Mouse (Mus musculus): Measurements from ENCODE around the gene Tbx20. TPM values are rescaled to one million over a fixed set of nuclear protein-coding genes. Genes with fewer than 3 reads are reported as not detected.

Tbx20 gene
- polyA plus RNA-seq, 1 experiment from 2014 or later, result 0.40 TPM

GRCm38 (mm10) chr9:24772431-24773120 is 1.5 kb downstream of the Tbx20 start:
- Histone ChIP-seq H3K36me3 (ENCODE audit: control insufficient read depth, insufficient read depth, low read length) (no peaks in the 10 kb centered on the region), H3K9me3 (ENCODE audit: control insufficient read depth, low read length) (no peaks in the 10 kb centered on the region), H3K4me3 (ENCODE audit: low read depth, low read length) (no peak overlapping the region), H3K4me1 (ENCODE audit: control insufficient read depth, insufficient read depth, low read length) (peaks cover 5% of the 10 kb centered on the region; the same call in 1 of the 2 replicates), H3K27ac (replicated peaks; ENCODE audit: low read depth, low read length) (no peak overlapping the region), H3K27me3 (replicated peaks; ENCODE audit: control insufficient read depth, insufficient read depth, low read length) (peaks cover 98% of the 10 kb centered on the region), H3K4me2 (ENCODE audit: low read depth, low read length) (no peak overlapping the region), H3K9ac (ENCODE audit: low read depth, low read length) (no peak overlapping the region)
- ATAC-seq (ENCODE audit: low read depth) (no peak), DNase-seq (ENCODE audit: low spot score) (no peak)
- 9% methylated on average over 9 of the region's 9 CpGs for WGBS

- Histone ChIP-seq H3K4me3 (ENCODE audit: low read depth, low read length) (no peak overlapping the region), H3K4me2 (ENCODE audit: low read depth, low read length) (no peak overlapping the region), H3K36me3 (ENCODE audit: control insufficient read depth, insufficient read depth, low read length) (no peaks in the 10 kb centered on the region), H3K9me3 (ENCODE audit: control insufficient read depth, low read length) (no peaks in the 10 kb centered on the region), H3K4me1 (ENCODE audit: control insufficient read depth, insufficient read depth, low read length) (peaks cover 5% of the 10 kb centered on the region; the same call in 1 of the 2 replicates), H3K9ac (ENCODE audit: low read depth, low read length) (no peak overlapping the region), H3K27me3 (replicated peaks; ENCODE audit: control insufficient read depth, insufficient read depth, low read length) (peaks cover 96% of the 10 kb centered on the region), H3K27ac (replicated peaks; ENCODE audit: low read depth, low read length) (no peak overlapping the region)
- WGBS, result 12% methylated on average over 4 of the region's 4 CpGs
- ATAC-seq (ENCODE audit: low read depth) (no peak), DNase-seq (ENCODE audit: low spot score) (no peak)
Measured at GRCm38 (mm10) chr9:24771713-24772112, 2.4 kb downstream of the Tbx20 start.

DNA sequence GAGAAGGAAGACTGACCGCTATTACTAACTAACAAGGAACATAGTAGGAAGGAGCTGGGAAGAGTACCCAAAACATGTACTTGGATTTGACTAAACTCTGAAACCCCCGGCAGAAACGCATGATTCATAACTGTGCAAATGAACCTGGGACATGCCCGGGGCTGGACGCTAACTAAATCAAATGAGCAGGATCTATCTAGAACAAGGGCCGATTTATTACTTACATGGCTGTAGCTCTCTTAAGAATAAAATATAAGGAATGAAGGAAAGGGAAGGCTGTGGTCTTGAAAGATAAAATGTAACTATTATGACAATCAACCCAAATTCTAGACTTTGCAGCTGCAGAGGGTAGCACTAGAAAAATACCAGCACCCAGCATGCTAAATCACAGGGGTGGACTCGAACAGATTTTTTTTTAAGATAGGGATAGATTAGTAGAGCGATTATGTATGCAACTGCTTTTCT is 3.1 kb downstream of the Tbx20 start:
- Histone ChIP-seq H3K4me2 (ENCODE audit: low read depth, low read length) (no peak overlapping the region), H3K4me3 (ENCODE audit: low read depth, low read length) (no peak overlapping the region; the same call in 1 of the 2 replicates)
- no peak for ATAC-seq (ENCODE audit: low read depth)

GRCm38 (mm10) chr9:24770149-24770940 is 3.8 kb downstream of the Tbx20 start:
- WGBS, result 1% methylated on average over 39 of the region's 41 CpGs
- H3K27me3 ChIP-seq (replicated peaks; ENCODE audit: control insufficient read depth, insufficient read depth, low read length), result peaks cover 92% of the 10 kb centered on the region
- H3K36me3 ChIP-seq (ENCODE audit: control insufficient read depth, insufficient read depth, low read length), result no peaks in the 10 kb centered on the region
- peak overlapping the region; percentile 25 for H3K4me3 ChIP-seq (ENCODE audit: low read depth, low read length)
- peak overlapping the region; percentile 45 for H3K4me2 ChIP-seq (ENCODE audit: low read depth, low read length)
- H3K9ac ChIP-seq (ENCODE audit: low read depth, low read length), result no peak overlapping the region
- H3K4me1 ChIP-seq (ENCODE audit: control insufficient read depth, insufficient read depth, low read length), result peaks cover 5% of the 10 kb centered on the region; the same call in 1 of the 2 replicates
- ATAC-seq (ENCODE audit: low read depth) (no peak), DNase-seq (ENCODE audit: low spot score) (no peak)
- no peaks in the 10 kb centered on the region for H3K9me3 ChIP-seq (ENCODE audit: control insufficient read depth, low read length)
- H3K27ac ChIP-seq (replicated peaks; ENCODE audit: low read depth, low read length), result no peak overlapping the region

More for the DNA sequence above, 3.1 kb downstream of the Tbx20 start:
- no peak for DNase-seq (ENCODE audit: low spot score)
- no peak overlapping the region for H3K27ac ChIP-seq (replicated peaks; ENCODE audit: low read depth, low read length)
- no peaks in the 10 kb centered on the region for H3K36me3 ChIP-seq (ENCODE audit: control insufficient read depth, insufficient read depth, low read length)
- H3K27me3 ChIP-seq (replicated peaks; ENCODE audit: control insufficient read depth, insufficient read depth, low read length), result peaks cover 93% of the 10 kb centered on the region
- H3K9me3 ChIP-seq (ENCODE audit: control insufficient read depth, low read length), result no peaks in the 10 kb centered on the region
- no peak overlapping the region for H3K9ac ChIP-seq (ENCODE audit: low read depth, low read length)
- 4% methylated on average over 8 of the region's 8 CpGs for WGBS
- H3K4me1 ChIP-seq (ENCODE audit: control insufficient read depth, insufficient read depth, low read length), result peaks cover 5% of the 10 kb centered on the region; the same call in 1 of the 2 replicates

- no peak for DNase-seq (ENCODE audit: low spot score)
- peaks cover 89% of the 10 kb centered on the region for H3K27me3 ChIP-seq (replicated peaks; ENCODE audit: control insufficient read depth, insufficient read depth, low read length)
- 7% methylated on average over 9 of the region's 9 CpGs for WGBS
- peaks cover 5% of the 10 kb centered on the region; the same call in 1 of the 2 replicates for H3K4me1 ChIP-seq (ENCODE audit: control insufficient read depth, insufficient read depth, low read length)
- no peaks in the 10 kb centered on the region for H3K9me3 ChIP-seq (ENCODE audit: control insufficient read depth, low read length)
- no peak overlapping the region for H3K27ac ChIP-seq (replicated peaks; ENCODE audit: low read depth, low read length)
- ATAC-seq (ENCODE audit: low read depth), result no peak
- no peak overlapping the region for H3K4me3 ChIP-seq (ENCODE audit: low read depth, low read length)
- H3K36me3 ChIP-seq (ENCODE audit: control insufficient read depth, insufficient read depth, low read length), result no peaks in the 10 kb centered on the region
- H3K9ac ChIP-seq (ENCODE audit: low read depth, low read length), result no peak overlapping the region
- no peak overlapping the region for H3K4me2 ChIP-seq (ENCODE audit: low read depth, low read length)
Measured at GRCm38 (mm10) chr9:24769611-24770010, 4.5 kb downstream of the Tbx20 start.

DNA sequence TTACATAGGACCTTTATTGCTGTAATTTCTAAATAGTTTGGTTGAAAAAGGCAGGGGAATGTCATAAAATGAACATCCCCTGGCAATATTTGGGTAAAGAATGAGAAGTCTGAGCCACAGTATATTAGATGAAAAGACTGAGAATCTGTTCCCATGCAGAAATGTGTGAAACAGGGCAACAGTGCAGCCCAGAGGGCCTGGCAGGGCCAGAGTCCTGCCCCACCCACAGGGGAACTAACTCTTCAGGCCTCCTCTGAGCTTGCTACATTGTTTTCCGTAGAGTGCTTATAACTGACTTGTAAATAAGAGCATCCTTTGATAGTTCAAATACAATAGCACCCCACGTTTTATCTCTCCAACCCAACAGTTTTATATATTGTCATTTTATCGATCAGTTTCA is 7.0 kb downstream of the Tbx20 start:
- Histone ChIP-seq H3K4me3 (ENCODE audit: low read depth, low read length) (no peak overlapping the region), H3K27ac (replicated peaks; ENCODE audit: low read depth, low read length) (no peak overlapping the region), H3K9me3 (ENCODE audit: control insufficient read depth, low read length) (no peaks in the 10 kb centered on the region), H3K9ac (ENCODE audit: low read depth, low read length) (no peak overlapping the region), H3K4me2 (ENCODE audit: low read depth, low read length) (no peak overlapping the region), H3K4me1 (ENCODE audit: control insufficient read depth, insufficient read depth, low read length) (0 out of 2 replicates have a peak, but pooled peaks cover 5% of the 10 kb centered on the region), H3K27me3 (replicated peaks; ENCODE audit: control insufficient read depth, insufficient read depth, low read length) (peaks cover 68% of the 10 kb centered on the region), H3K36me3 (ENCODE audit: control insufficient read depth, insufficient read depth, low read length) (no peaks in the 10 kb centered on the region)
- no peak for DNase-seq (ENCODE audit: low spot score)
- ATAC-seq (ENCODE audit: low read depth), result no peak
- 52% methylated on average over 3 of the region's 3 CpGs for WGBS

- WGBS, result 65% methylated on average over 4 of the region's 4 CpGs
Measured at GRCm38 (mm10) chr9:24765572-24765971, 8.5 kb downstream of the Tbx20 start.

GRCm38 (mm10) chr9:24760461-24760860 is 13.6 kb downstream of the Tbx20 start:
- no peak overlapping the region for H3K9ac ChIP-seq (ENCODE audit: low read depth, low read length)
- 39% methylated on average over 4 of the region's 4 CpGs for WGBS
- H3K27ac ChIP-seq (replicated peaks; ENCODE audit: low read depth, low read length), result no peak overlapping the region
- H3K9me3 ChIP-seq (ENCODE audit: control insufficient read depth, low read length), result no peaks in the 10 kb centered on the region
- no peaks in the 10 kb centered on the region for H3K4me1 ChIP-seq (ENCODE audit: control insufficient read depth, insufficient read depth, low read length)
- no peaks in the 10 kb centered on the region for H3K36me3 ChIP-seq (ENCODE audit: control insufficient read depth, insufficient read depth, low read length)
- ATAC-seq (ENCODE audit: low read depth) (no peak), DNase-seq (ENCODE audit: low spot score) (no peak)
- H3K27me3 ChIP-seq (replicated peaks; ENCODE audit: control insufficient read depth, insufficient read depth, low read length), result peaks cover 11% of the 10 kb centered on the region
- H3K4me3 ChIP-seq (ENCODE audit: low read depth, low read length), result no peak overlapping the region
- H3K4me2 ChIP-seq (ENCODE audit: low read depth, low read length), result no peak overlapping the region

More at GRCm38 (mm10) chr9:24765572-24765971, 8.5 kb downstream of the Tbx20 start:
- H3K4me1 ChIP-seq (ENCODE audit: control insufficient read depth, insufficient read depth, low read length), result 0 out of 2 replicates have a peak, but pooled peaks cover 4% of the 10 kb centered on the region
- H3K9ac ChIP-seq (ENCODE audit: low read depth, low read length), result no peak overlapping the region
- H3K4me2 ChIP-seq (ENCODE audit: low read depth, low read length), result no peak overlapping the region
- peaks cover 54% of the 10 kb centered on the region for H3K27me3 ChIP-seq (replicated peaks; ENCODE audit: control insufficient read depth, insufficient read depth, low read length)
- H3K27ac ChIP-seq (replicated peaks; ENCODE audit: low read depth, low read length), result no peak overlapping the region
- ATAC-seq (ENCODE audit: low read depth) (no peak), DNase-seq (ENCODE audit: low spot score) (no peak)
- no peaks in the 10 kb centered on the region for H3K9me3 ChIP-seq (ENCODE audit: control insufficient read depth, low read length)
- H3K4me3 ChIP-seq (ENCODE audit: low read depth, low read length), result no peak overlapping the region
- no peaks in the 10 kb centered on the region for H3K36me3 ChIP-seq (ENCODE audit: control insufficient read depth, insufficient read depth, low read length)

Measured in embryonic facial prominence, embryonic 14.5 days (tissue).